Mouse (Mus musculus): ENCODE results near the gene Ntn4.
A peak's percentile ranks its signal among the peaks of the same experiment; 100 is the strongest.

The Ntn4 gene

GRCm38 (mm10) chr10:93730514-93730913, 90.0 kb downstream of the Ntn4 start:
- no peak for DNase-seq (ENCODE audit: low spot score)

- DNase-seq (ENCODE audit: low spot score): no peak
These were observed 90.8 kb downstream of the Ntn4 start for GRCm38 (mm10) chr10:93731248-93731691.

- DNase-seq (ENCODE audit: low spot score): no peak
These were observed 95.7 kb downstream of the Ntn4 start for GRCm38 (mm10) chr10:93736114-93736645.

- DNase-seq (ENCODE audit: low spot score): no peak
These were observed 96.6 kb downstream of the Ntn4 start for GRCm38 (mm10) chr10:93737080-93737479.

- no peak for DNase-seq (ENCODE audit: low spot score)
These were observed 101.1 kb downstream of the Ntn4 start for GRCm38 (mm10) chr10:93741446-93742096.

- no peak for DNase-seq (ENCODE audit: low spot score)
These were observed 101.6 kb downstream of the Ntn4 start for GRCm38 (mm10) chr10:93742097-93742446.

- no peak for DNase-seq (ENCODE audit: low spot score)
These were observed 102.1 kb downstream of the Ntn4 start for GRCm38 (mm10) chr10:93742598-93742997.

- DNase-seq (ENCODE audit: low spot score): no peak
These were observed 109.0 kb downstream of the Ntn4 start for GRCm38 (mm10) chr10:93749267-93750192.

GRCm38 (mm10) chr10:93751302-93751701, 110.8 kb downstream of the Ntn4 start:
- no peak for DNase-seq (ENCODE audit: low spot score)

GRCm38 (mm10) chr10:93753711-93754391, 113.4 kb downstream of the Ntn4 start:
- DNase-seq (ENCODE audit: low spot score): no peak

- DNase-seq (ENCODE audit: low spot score): no peak
These were observed 115.7 kb downstream of the Ntn4 start for GRCm38 (mm10) chr10:93756211-93756610.

GRCm38 (mm10) chr10:93759644-93760043, 119.2 kb downstream of the Ntn4 start:
- DNase-seq (ENCODE audit: low spot score): no peak

- DNase-seq (ENCODE audit: low spot score): no peak
These were observed 119.9 kb downstream of the Ntn4 start for GRCm38 (mm10) chr10:93760429-93760828.

GRCm38 (mm10) chr10:93763074-93763473, 122.6 kb downstream of the Ntn4 start:
- DNase-seq (ENCODE audit: low spot score): peak; percentile 34

GRCm38 (mm10) chr10:93766221-93766620, 125.7 kb downstream of the Ntn4 start:
- no peak for DNase-seq (ENCODE audit: low spot score)

- DNase-seq (ENCODE audit: low spot score): no peak
These were observed 126.8 kb downstream of the Ntn4 start for GRCm38 (mm10) chr10:93767245-93767644.

GRCm38 (mm10) chr10:93768222-93768621, 127.7 kb downstream of the Ntn4 start:
- DNase-seq (ENCODE audit: low spot score): no peak

- DNase-seq (ENCODE audit: low spot score): no peak
These were observed 131.5 kb downstream of the Ntn4 start for GRCm38 (mm10) chr10:93771931-93772465.

- no peak for DNase-seq (ENCODE audit: low spot score)
These were observed 132.0 kb downstream of the Ntn4 start for GRCm38 (mm10) chr10:93772492-93772891.

- no peak for DNase-seq (ENCODE audit: low spot score)
These were observed 136.3 kb downstream of the Ntn4 start for GRCm38 (mm10) chr10:93776731-93777151.

GRCm38 (mm10) chr10:93777372-93777771, 136.9 kb downstream of the Ntn4 start:
- DNase-seq (ENCODE audit: low spot score): peak; percentile 72

Measured in urinary bladder, postnatal 14 days (tissue).